Mouse (Mus musculus) bone marrow macrophage, adult 2 months (primary cell): ENCODE data around the gene Uba2.

Source experiments
- CTCF ChIP-seq: IDR thresholded peaks from 2 replicates; pipeline ENCODE4 v1.5.1; 2012; ENCODE audit warnings: low read depth, mild to moderate bottlenecking, low read length, moderate library complexity
- POLR2A ChIP-seq: IDR thresholded peaks from 2 replicates; pipeline ENCODE4 v1.6.1; 2012; ENCODE audit warnings: mild to moderate bottlenecking, low read depth, low read length, borderline replicate concordance

- TF ChIP-seq CTCF (no peak), POLR2A (no peak)
Observed at GRCm38 (mm10) chr7:34116601-34117000, 52.8 kb downstream of the Uba2 start.
